Mouse (Mus musculus) layer of hippocampus, postnatal 10 days (tissue): Measurements from ENCODE around the gene Ivns1abp. TPM values are rescaled to one million over a fixed set of nuclear protein-coding genes. Genes with fewer than 3 reads are reported as not detected.
A peak's percentile ranks its signal among the peaks of the same experiment; 100 is the strongest.
"Not testable (repeated sequence)": the region's sequence is repeated elsewhere in the genome, so short reads cannot be mapped to it uniquely, and the experiment has no call there.

Source experiments
- DNase-seq, 2 experiments: peaks; one replicate each; pipeline ENCODE4 v3.0.0; 2021; ENCODE audit warnings: low spot score in 2 of 2
- long read RNA-seq: library from polyadenylated mRNA; stranded (forward); transcript quantifications from one replicate; pipeline ENCODE4 v2.0.0, GENCODE M21; 2023
- total RNA-seq, 2 experiments: library from RNA; stranded (reverse); gene quantifications; 2 replicates each; pipeline ENCODE4 v1.2.3; 2021

The Ivns1abp gene
- total RNA-seq, result 100 to 1,000 TPM; 115 to 126 TPM
- long read RNA-seq, transcript Ivns1abp-203 (8 exons, 2,783 nt), result minor isoform, 11 of 123 reads
- long read RNA-seq, transcript Ivns1abp-201 (15 exons, 3,511 nt), result major isoform, 42 of 123 reads
- long read RNA-seq, transcript Ivns1abp-204 (15 exons, 3,315 nt), result minor isoform, 6 of 123 reads
- long read RNA-seq, partial matches to known transcripts, result 9 of 123 reads
- long read RNA-seq, other reads (novel, unspliced or antisense), result 55 of 123 reads

GRCm38 (mm10) chr1:151344283-151345108 lies at the start of gene Ivns1abp:
TSS of gene Ivns1abp (plus strand) at chr1:151344477.
- DNase-seq, result peak; percentile 95 to 96

GRCm38 (mm10) chr1:151295486-151295885 lies 48.8 kb upstream of the Ivns1abp start:
- DNase-seq, result no peak

GRCm38 (mm10) chr1:151296621-151297020 lies 47.7 kb upstream of the Ivns1abp start:
- no peak for DNase-seq

- DNase-seq, result no peak
These were observed 47.3 kb upstream of the Ivns1abp start for GRCm38 (mm10) chr1:151297025-151297424.

- DNase-seq, result no peak
These were observed 46.7 kb upstream of the Ivns1abp start for GRCm38 (mm10) chr1:151297596-151297995.

- DNase-seq, result no peak
These were observed 42.8 kb upstream of the Ivns1abp start for GRCm38 (mm10) chr1:151301456-151301855.

- no peak for DNase-seq
These were observed 42.4 kb upstream of the Ivns1abp start for GRCm38 (mm10) chr1:151301904-151302303.

GRCm38 (mm10) chr1:151303265-151303664 lies 41.0 kb upstream of the Ivns1abp start:
- no peak for DNase-seq

GRCm38 (mm10) chr1:151305001-151305400 lies 39.3 kb upstream of the Ivns1abp start:
- DNase-seq, result not testable (repeated sequence)

- no peak for DNase-seq
These were observed 37.2 kb upstream of the Ivns1abp start for GRCm38 (mm10) chr1:151307059-151307458.

GRCm38 (mm10) chr1:151307821-151308220 lies 36.5 kb upstream of the Ivns1abp start:
- no peak for DNase-seq

- no peak for DNase-seq
These were observed 35.8 kb upstream of the Ivns1abp start for GRCm38 (mm10) chr1:151308508-151308907.

GRCm38 (mm10) chr1:151310511-151310910 lies 33.8 kb upstream of the Ivns1abp start:
- DNase-seq, result no peak

- no peak for DNase-seq
These were observed 32.9 kb upstream of the Ivns1abp start for GRCm38 (mm10) chr1:151311379-151311778.

- DNase-seq, result no peak
These were observed 25.0 kb upstream of the Ivns1abp start for GRCm38 (mm10) chr1:151319267-151319666.

- DNase-seq, result no peak
These were observed 23.9 kb upstream of the Ivns1abp start for GRCm38 (mm10) chr1:151320408-151320807.

- DNase-seq, result no peak
These were observed 18.9 kb upstream of the Ivns1abp start for GRCm38 (mm10) chr1:151325328-151325727.

GRCm38 (mm10) chr1:151328341-151329097 lies 15.8 kb upstream of the Ivns1abp start:
- no peak for DNase-seq

- DNase-seq, result no peak
These were observed 14.7 kb upstream of the Ivns1abp start for GRCm38 (mm10) chr1:151329601-151330000.

GRCm38 (mm10) chr1:151332819-151333218 lies 11.5 kb upstream of the Ivns1abp start:
- DNase-seq, result no peak

GRCm38 (mm10) chr1:151338234-151338633 lies 6.0 kb upstream of the Ivns1abp start:
- DNase-seq, result no peak

GRCm38 (mm10) chr1:151338941-151339340 lies 5.3 kb upstream of the Ivns1abp start:
- DNase-seq, result no peak
